Mouse (Mus musculus) heart, postnatal 0 days (tissue): ENCODE measurements at regions not wholly inside any gene's neighbourhood (a gene's known extent, or its start where the extent isn't known, plus 50 kb on each side); places are given as distances from the start of the nearest gene placed in this dataset.

Experiments used
- ATAC-seq: fragments of 200-750 bp; cut with Nextera tagmentation; 2 replicates; pipeline ENCODE4 v1.8.0; 2017; ENCODE audit warnings: low read depth, moderate number of reproducible peaks, moderate library complexity; ENCODE audit not compliant: insufficient read depth
- DNase-seq: peaks from one replicate; pipeline ENCODE4 v3.0.0-alpha.2; 2016; ENCODE audit warnings: low spot score
- H3K27ac ChIP-seq: fragments of 300-500 bp; sonication (generic); 2 replicates; pipeline ENCODE4 v1.5.1; 2014; ENCODE audit warnings: low read depth, mild to moderate bottlenecking
- H3K27me3 ChIP-seq: fragments of 300-500 bp; sonication (generic); 2 replicates; pipeline ENCODE4 v1.6.1; 2014; ENCODE audit warnings: low read length, mixed read lengths; ENCODE audit not compliant: control insufficient read depth, insufficient read depth
- H3K36me3 ChIP-seq: fragments of 300-500 bp; sonication (generic); replicated peaks from 2 replicates; pipeline ENCODE4 v1.6.1; 2014; ENCODE audit warnings: low read length, mixed read lengths; ENCODE audit not compliant: control insufficient read depth, insufficient read depth
- H3K4me1 ChIP-seq: fragments of 300-500 bp; sonication (generic); 2 replicates; pipeline ENCODE4 v1.6.1; 2014; ENCODE audit warnings: antibody characterized with exemption; ENCODE audit not compliant: control insufficient read depth, insufficient read depth
- H3K4me2 ChIP-seq: fragments of 300-500 bp; sonication (generic); 2 replicates; pipeline ENCODE4 v1.6.1; 2014; ENCODE audit warnings: low read depth, mild to moderate bottlenecking, low read length, moderate library complexity
- H3K4me3 ChIP-seq: fragments of 300-500 bp; sonication (generic); 2 replicates; pipeline ENCODE4 v1.5.1; 2014; ENCODE audit warnings: low read depth, low read length
- H3K9ac ChIP-seq: fragments of 300-500 bp; sonication (generic); replicated peaks from 2 replicates; pipeline ENCODE4 v1.6.1; 2014; ENCODE audit warnings: low read depth, low read length, mixed read lengths
- H3K9me3 ChIP-seq: fragments of 300-500 bp; sonication (generic); replicated peaks from 2 replicates; pipeline ENCODE4 v1.6.1; 2016; ENCODE audit warnings: low read length; ENCODE audit not compliant: control insufficient read depth
- CTCF ChIP-seq: IDR thresholded peaks from 2 replicates; pipeline ENCODE4 v1.5.1; 2016; ENCODE audit warnings: antibody characterized with exemption, control low read depth, low read depth
- EP300 ChIP-seq: IDR thresholded peaks from 2 replicates; pipeline ENCODE4 v1.6.1; 2016; ENCODE audit warnings: antibody characterized with exemption, low read depth
- WGBS: fragments of 180-500 bp; shearing (Covaris S2); extraction: QIAGEN DNeasy Blood & Tissue Kit; methylation state at CpG from one replicate; pipeline ENCODE4 v1.1.7; 2014; 5-methylcytosine and 5-hydroxymethylcytosine counted together

DNA sequence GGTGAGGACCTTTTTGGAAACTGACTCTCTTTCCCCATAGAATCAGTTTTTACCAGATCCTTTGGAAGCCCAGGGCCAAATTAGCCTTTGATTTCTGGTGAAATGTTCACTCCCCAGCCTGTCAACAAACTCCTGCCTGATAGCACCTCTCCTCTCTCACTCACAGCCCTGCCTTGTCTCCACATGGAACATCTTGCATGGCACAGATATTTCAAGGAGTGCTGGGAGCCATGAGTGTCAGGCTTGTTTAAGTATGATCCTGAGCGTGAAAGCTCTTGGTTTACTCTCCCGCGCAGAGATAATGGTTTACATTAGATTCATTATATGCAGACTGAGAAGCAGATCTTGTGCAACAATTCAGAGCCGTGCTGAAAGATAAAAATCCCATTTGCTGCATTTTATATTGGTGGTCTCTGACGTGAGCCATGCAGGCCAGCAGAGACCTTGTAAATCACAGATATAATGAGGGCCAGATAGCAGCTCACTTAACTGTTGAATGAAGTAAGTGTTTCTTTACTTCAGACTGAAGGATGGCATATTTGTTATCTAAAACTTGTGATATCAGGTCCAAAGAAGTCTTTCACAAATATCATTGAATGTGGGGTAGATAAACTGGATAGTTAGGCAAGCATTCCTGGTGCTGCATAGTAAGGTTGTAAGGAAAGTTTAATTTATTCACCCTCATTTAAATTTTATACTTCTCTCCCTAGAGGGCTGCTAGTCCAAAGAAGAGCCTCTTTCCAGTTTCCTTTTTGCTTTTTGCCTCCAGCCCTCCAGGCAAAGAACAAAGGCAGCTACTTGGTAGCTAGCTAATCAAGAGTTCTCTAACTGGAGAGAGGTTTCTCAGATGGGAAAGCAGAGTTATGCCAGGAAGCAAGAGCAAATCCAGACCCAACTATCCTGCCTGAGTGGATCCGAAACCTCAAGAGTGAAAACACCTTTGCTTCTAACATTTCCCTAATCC, 81.8 kb downstream of the Tbx18 start:
- WGBS: 30% methylated on average over 6 of the region's 6 CpGs
- ATAC-seq (no peak), DNase-seq (no peak)
- H3K4me2 ChIP-seq: no peak overlapping the region
- H3K4me3 ChIP-seq: no peak overlapping the region
- H3K9me3 ChIP-seq: no peaks in the 10 kb centered on the region
- H3K27ac ChIP-seq: no peak overlapping the region
- H3K27me3 ChIP-seq: no peaks in the 10 kb centered on the region
- H3K9ac ChIP-seq: no peak overlapping the region
- no peak for TF ChIP-seq EP300
- no peak for TF ChIP-seq CTCF
- H3K36me3 ChIP-seq: no peaks in the 10 kb centered on the region
- 0 out of 2 replicates have a peak, but pooled peaks cover 9% of the 10 kb centered on the region for H3K4me1 ChIP-seq

GRCm38 (mm10) chr9:87648317-87648716, 82.7 kb downstream of the Tbx18 start:
- Histone ChIP-seq H3K4me2 (no peak overlapping the region), H3K4me3 (no peak overlapping the region), H3K36me3 (no peaks in the 10 kb centered on the region), H3K27ac (no peak overlapping the region), H3K9ac (no peak overlapping the region), H3K4me1 (0 out of 2 replicates have a peak, but pooled peaks cover 9% of the 10 kb centered on the region), H3K27me3 (no peaks in the 10 kb centered on the region), H3K9me3 (no peaks in the 10 kb centered on the region)
- DNase-seq (no peak), ATAC-seq (no peak)
- WGBS: 85% methylated on average over 5 of the region's 5 CpGs
- TF ChIP-seq EP300: no peak
- no peak for TF ChIP-seq CTCF

DNA sequence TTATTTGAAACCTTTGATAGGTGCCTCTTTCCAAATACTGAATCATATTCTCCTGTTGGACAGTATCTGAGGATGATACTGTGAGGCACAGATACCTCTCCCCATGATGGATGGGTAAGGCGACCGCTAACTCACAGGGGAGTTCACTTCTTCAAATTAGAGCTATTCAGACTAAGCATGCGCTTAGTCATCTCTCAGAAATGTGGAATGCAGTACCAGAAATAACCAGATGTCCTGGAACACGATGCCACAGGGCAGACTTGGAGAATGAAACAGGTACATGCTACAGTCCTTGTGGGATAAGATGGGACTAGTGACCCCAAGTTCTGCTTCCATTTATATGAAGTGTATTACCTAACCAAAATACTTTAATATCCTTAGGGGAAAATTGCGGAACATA, 86.0 kb downstream of the Tbx18 start:
- DNase-seq: peak; percentile 40
- peaks cover 15% of the 10 kb centered on the region for H3K4me1 ChIP-seq
- no peaks in the 10 kb centered on the region for H3K27me3 ChIP-seq
- no peaks in the 10 kb centered on the region for H3K9me3 ChIP-seq
- WGBS: 54% methylated on average over 5 of the region's 5 CpGs
- ATAC-seq: peak; percentile 67; the same call in 1 of the 2 replicates
- H3K4me3 ChIP-seq: no peak overlapping the region
- no peak for TF ChIP-seq EP300
- TF ChIP-seq CTCF: no peak
- no peak overlapping the region for H3K27ac ChIP-seq
- no peak overlapping the region for H3K4me2 ChIP-seq
- no peak overlapping the region for H3K9ac ChIP-seq
- no peaks in the 10 kb centered on the region for H3K36me3 ChIP-seq

GRCm38 (mm10) chr9:87633863-87634630, 97.0 kb downstream of the Tbx18 start:
- TF ChIP-seq EP300 (no peak), CTCF (no peak)
- peaks cover 16% of the 10 kb centered on the region for H3K4me1 ChIP-seq
- no peak overlapping the region for H3K27ac ChIP-seq
- H3K36me3 ChIP-seq: no peaks in the 10 kb centered on the region
- H3K4me3 ChIP-seq: no peak overlapping the region
- H3K27me3 ChIP-seq: no peaks in the 10 kb centered on the region
- 17% methylated on average over 5 of the region's 5 CpGs for WGBS
- H3K4me2 ChIP-seq: 0 out of 2 replicates have a peak overlapping the region, but pooled peaks have one; percentile 6
- ATAC-seq (no peak), DNase-seq (peak; percentile 48)
- no peak overlapping the region for H3K9ac ChIP-seq
- no peaks in the 10 kb centered on the region for H3K9me3 ChIP-seq

- Histone ChIP-seq H3K4me1 (no peaks in the 10 kb centered on the region), H3K27ac (no peak overlapping the region), H3K4me3 (no peak overlapping the region), H3K27me3 (no peaks in the 10 kb centered on the region), H3K9ac (no peak overlapping the region), H3K36me3 (no peaks in the 10 kb centered on the region), H3K9me3 (no peaks in the 10 kb centered on the region), H3K4me2 (no peak overlapping the region)
- no peak for TF ChIP-seq EP300
- no peak for TF ChIP-seq CTCF
- 62% methylated on average over 3 of the region's 3 CpGs for WGBS
- DNase-seq (no peak), ATAC-seq (no peak)
Measured at GRCm38 (mm10) chr9:87626432-87626831, 104.6 kb downstream of the Tbx18 start.
